Mouse (Mus musculus): ENCODE data around the gene Rrm2.

DNA sequence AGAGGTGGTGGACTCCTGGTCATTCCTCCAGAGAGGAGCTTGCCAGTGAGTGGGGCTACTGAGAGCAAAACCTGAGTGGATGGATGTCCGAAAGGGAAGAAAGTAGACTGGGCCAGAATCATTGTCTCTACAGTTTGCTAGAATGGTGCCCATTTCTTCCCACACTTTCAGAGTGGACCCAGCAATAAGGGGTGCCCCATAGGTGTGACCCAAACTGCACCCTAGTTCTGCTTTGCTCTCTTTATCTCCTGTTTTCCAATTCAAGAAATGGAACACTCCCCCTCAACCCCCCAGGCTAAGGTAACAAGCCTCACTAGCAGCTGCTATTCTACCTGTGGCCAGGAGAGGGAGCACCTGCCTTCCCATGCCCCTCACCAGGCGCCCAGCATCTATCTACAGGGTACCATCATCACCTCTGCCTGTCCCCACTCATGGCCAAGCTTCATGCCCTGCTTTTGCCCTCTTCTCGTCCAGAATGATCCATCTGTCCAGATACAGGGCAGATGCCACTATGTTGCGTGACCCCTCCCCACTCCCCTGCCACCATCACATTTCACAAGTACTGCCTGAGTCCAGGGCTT is 8.8 kb downstream of the Rrm2 start:
- TF ChIP-seq CTCF (IDR thresholded peaks at IDR 0.05; ENCODE audit: control insufficient read depth, insufficient read depth, insufficient replicate concordance, low read depth, low read length) (peak; percentile 78), POLR2A (IDR thresholded peaks at IDR 0.05; ENCODE audit: control insufficient read depth, low read depth, low read length) (no peak)

All from testis, adult 2 months (tissue).